Comparison of ENCODE assay signal across 13 mouse cellular contexts in the genomic region with DNA sequence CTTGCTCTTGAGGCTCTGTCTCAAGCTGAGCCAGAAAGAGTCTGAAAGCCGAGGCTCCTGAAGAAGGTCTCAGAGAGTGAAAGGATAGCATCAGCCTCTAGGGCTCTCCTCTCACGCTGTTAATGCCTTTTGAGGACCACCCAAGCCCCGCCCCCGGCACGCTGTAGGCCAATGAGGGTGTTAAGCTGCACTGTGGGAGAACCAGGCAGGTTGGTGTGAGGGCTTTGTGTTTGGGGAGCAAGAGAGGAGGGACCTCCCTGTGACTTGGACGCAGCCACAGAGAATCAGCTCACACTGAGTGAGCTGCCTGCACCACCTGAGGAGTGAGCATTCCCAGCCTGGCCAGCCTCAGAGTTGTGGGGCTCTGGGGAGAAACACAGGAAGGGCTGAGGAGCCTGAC. TPM values are rescaled to one million over a fixed set of nuclear protein-coding genes. Genes with fewer than 3 reads are reported as not detected.
DNase-seq lines count a peak whose midpoint lies in the region; ATAC-seq lines count a peak whose summit lies in the region.
"Had no signal": no experiment of that assay in that cellular context is flagged by ENCODE, and none has a peak within 500 bp of the region (broad histone marks: within the 10 kb centered on the region; RNA-seq: fewer than 3 reads in every experiment).

A gene (minus strand): TSS at position 94 of the 400 bp plus-strand sequence.

- H3K27ac ChIP-seq in kidney, embryonic 15.5 days, result no peak within 1 kb of the TSS
- no peak within 1 kb of the TSS for H3K27ac ChIP-seq in hindbrain, embryonic 13.5 days
- H3K27ac ChIP-seq: stomach, embryonic 15.5 days had no signal

- H3K4me2 ChIP-seq in kidney, embryonic 15.5 days, result 0 out of 2 replicates have a peak within 1 kb of the TSS, but pooled peaks have one; percentile 4
- peak within 1 kb of the TSS; percentile 17; the same call in 1 of the 2 replicates for H3K4me2 ChIP-seq in hindbrain, embryonic 13.5 days
- H3K4me2 ChIP-seq: stomach, embryonic 15.5 days had no signal

- peak; percentile 80 for ATAC-seq in kidney, embryonic 15.5 days (replicated peaks; ENCODE audit: low FRiP score)
- no peak for ATAC-seq in hindbrain, embryonic 13.5 days (ENCODE audit: low FRiP score)
- ATAC-seq: CD4-positive, CD25-positive, alpha-beta regulatory T cell, adult 4 months; intestine, postnatal 0 days had no signal

- H3K36me3 ChIP-seq in kidney, embryonic 15.5 days, result no peaks in the 10 kb centered on the region
- no peaks in the 10 kb centered on the region for H3K36me3 ChIP-seq in hindbrain, embryonic 13.5 days
- H3K36me3 ChIP-seq: stomach, embryonic 15.5 days had no signal

- no peak within 1 kb of the TSS for H3K9ac ChIP-seq in kidney, embryonic 15.5 days
- H3K9ac ChIP-seq in hindbrain, embryonic 13.5 days, result no peak within 1 kb of the TSS
- H3K9ac ChIP-seq: stomach, embryonic 15.5 days had no signal

- no peak within 1 kb of the TSS for H3K4me3 ChIP-seq in kidney, embryonic 15.5 days (replicated peaks)
- no peak within 1 kb of the TSS for H3K4me3 ChIP-seq in hindbrain, embryonic 13.5 days
- H3K4me3 ChIP-seq: stomach, embryonic 15.5 days had no signal

- H3K9me3 ChIP-seq in kidney, embryonic 15.5 days (replicated peaks), result no peaks in the 10 kb centered on the region
- H3K9me3 ChIP-seq in hindbrain, embryonic 13.5 days, result no peaks in the 10 kb centered on the region
- H3K9me3 ChIP-seq: stomach, embryonic 15.5 days had no signal

- 6% methylated on average over 6 of the region's 6 CpGs for WGBS in kidney, embryonic 15.5 days
- WGBS in hindbrain, embryonic 13.5 days, result 7% methylated on average over 6 of the region's 6 CpGs

- DNase-seq in kidney, adult 18-20 months, result no peak
- DNase-seq in embryo, embryonic 10.5 days (ENCODE audit: low spot score), result peak; percentile 56
- peak; percentile 45 for DNase-seq in retina, embryonic 14.5 days (ENCODE audit: low spot score)
- no peak for DNase-seq in cerebellum, adult 11-12 months
- DNase-seq in gastrocnemius, postnatal 10 days, result no peak
- DNase-seq in kidney, postnatal 14 days, result no peak
- DNase-seq: lung, postnatal 4 days had no signal

- no peaks in the 10 kb centered on the region for H3K4me1 ChIP-seq in kidney, embryonic 15.5 days
- peaks cover 6% of the 10 kb centered on the region; the same call in 1 of the 2 replicates for H3K4me1 ChIP-seq in hindbrain, embryonic 13.5 days (replicated peaks)
- H3K4me1 ChIP-seq: stomach, embryonic 15.5 days had no signal

- no peaks in the 10 kb centered on the region for H3K27me3 ChIP-seq in kidney, embryonic 15.5 days
- H3K27me3 ChIP-seq in hindbrain, embryonic 13.5 days, result no peaks in the 10 kb centered on the region
- H3K27me3 ChIP-seq: stomach, embryonic 15.5 days had no signal

RNA-seq across cellular contexts. Expression of the gene that starts here (rescaled TPM):
- polyA plus RNA-seq in kidney, embryonic 15.5 days (2015; fragmentation: Nextera tagmentation; extraction: Ambion mirVana), result 0.08 TPM in 1 of 2 replicates, not detected in the other
- polyA plus RNA-seq in hindbrain, embryonic 13.5 days (2015; fragmentation: Nextera tagmentation; extraction: Ambion mirVana), result 0.23 and 0.26 TPM in 2 replicates
- not detected for total RNA-seq in gastrocnemius, postnatal 10 days (2021)
- total RNA-seq: gastrocnemius, postnatal 4 days had no signal
- polyA plus RNA-seq: CD4-positive, CD25-positive, alpha-beta regulatory T cell, adult 4 months had no signal

Comparison
In these comparisons a context has a peak if more than half of its experiments do, and no peak if none do; other contexts are left out.
1. Peak in ATAC-seq and H3K4me2 ChIP-seq in kidney, embryonic 15.5 days; RNA of the gene not detected or under 1 TPM.
2. DNase-seq: peak in embryo, embryonic 10.5 days (single experiment) and retina, embryonic 14.5 days (single experiment); none in kidney, adult 18-20 months (single experiment), cerebellum, adult 11-12 months (single experiment), gastrocnemius, postnatal 10 days (single experiment) and kidney, postnatal 14 days (single experiment).